ENCODE assay signal across 1 mouse cellular context in the genomic region with DNA sequence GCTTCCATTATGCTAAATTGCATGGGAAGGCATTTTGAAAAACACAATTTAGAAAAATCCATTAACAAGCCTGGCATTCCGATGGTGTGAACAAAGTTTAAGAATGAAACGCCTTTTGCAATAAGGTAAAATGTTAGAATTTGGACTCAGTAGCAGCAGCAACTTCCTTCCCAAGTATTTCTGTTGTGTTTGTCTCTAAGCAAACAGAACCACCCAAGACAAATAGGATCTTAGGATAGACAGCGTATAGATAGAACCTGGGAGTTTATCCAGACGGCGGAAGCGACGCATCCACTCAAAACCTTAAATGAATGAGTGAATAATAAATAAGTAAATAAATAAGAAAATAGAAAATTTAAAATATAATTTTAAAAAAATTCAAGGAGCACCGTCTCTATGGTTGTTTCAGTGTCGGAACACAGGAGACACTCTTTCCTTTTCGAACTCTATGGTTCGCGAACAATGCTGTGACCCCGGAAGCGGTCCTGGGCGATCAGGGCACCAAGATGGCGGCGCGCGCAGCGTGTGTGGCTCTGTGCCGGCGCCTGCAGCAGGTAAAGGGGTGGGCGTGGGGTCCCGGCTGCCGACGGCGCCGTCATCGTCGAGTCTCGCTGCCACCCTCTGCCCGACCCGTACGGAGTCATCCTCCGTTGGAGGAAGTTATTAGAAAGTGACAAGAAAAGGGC.
TF ChIP-seq lines count a peak whose summit lies in the region.

A gene (plus strand): TSS at position 487 of the 686 bp plus-strand sequence.

TF ChIP-seq in CH12.LX, 34 proteins besides CTCF, POLR2A, EP300 and RAD21 (continued from another document):
- TF ChIP-seq ZKSCAN1 (IDR thresholded peaks at IDR 0.05; ENCODE audit: borderline replicate concordance, low read depth, low read length) (no peak), MYC (IDR thresholded peaks at IDR 0.05; ENCODE audit: low read depth, low read length) (peak; percentile 76), MAZ (IDR thresholded peaks at IDR 0.05; ENCODE audit: low read depth, low read length) (0 out of 2 replicates have a peak, but pooled peaks have one; percentile 35), MXI1 (IDR thresholded peaks at IDR 0.05; ENCODE audit: low read depth, low read length) (peak; percentile 94), SMC3 (IDR thresholded peaks at IDR 0.05; ENCODE audit: low read depth, low read length) (no peak), ZMIZ1 (IDR thresholded peaks at IDR 0.05; ENCODE audit: low read depth, low read length) (no peak), MAFK (IDR thresholded peaks at IDR 0.05; ENCODE audit: insufficient replicate concordance, low read length) (no peak), MEF2A (IDR thresholded peaks at IDR 0.05; ENCODE audit: borderline replicate concordance, low read depth, low read length) (peak; percentile 56; the same call in 1 of the 2 replicates), PAX5 (IDR thresholded peaks at IDR 0.05; ENCODE audit: low read length) (no peak), USF2 (conservative IDR thresholded peaks at IDR 0.05; ENCODE audit: low read depth, low read length) (no peak), KAT2A (IDR thresholded peaks at IDR 0.05; ENCODE audit: insufficient replicate concordance, low read length) (peak; percentile 88; the same call in 1 of the 2 replicates), ELF1 (IDR thresholded peaks at IDR 0.05; ENCODE audit: low read depth, low read length) (peak; percentile 88), E2F4 (IDR thresholded peaks at IDR 0.05; ENCODE audit: insufficient replicate concordance, low read depth, low read length) (no peak), IRF4 (IDR thresholded peaks at IDR 0.05; ENCODE audit: low read depth, low read length) (peak; percentile 57), BHLHE40 (IDR thresholded peaks at IDR 0.05; ENCODE audit: low read depth, low read length) (no peak), POLR2AphosphoS2 (IDR thresholded peaks at IDR 0.05; ENCODE audit: low read depth, low read length) (peak; percentile 51; the same call in 1 of the 2 replicates), SIN3A (IDR thresholded peaks at IDR 0.05; ENCODE audit: low read length) (peak; percentile 93), ZNF384 (IDR thresholded peaks at IDR 0.05; ENCODE audit: low read depth, low read length) (no peak; the same call in 1 of the 2 replicates), NRF1 (IDR thresholded peaks at IDR 0.05; ENCODE audit: low read depth, low read length) (peak; percentile 69), JUND (conservative IDR thresholded peaks at IDR 0.05; ENCODE audit: low read depth, low read length) (no peak)
TF ChIP-seq in CH12.LX: peak in this region for 18.
